Mouse (Mus musculus) spleen, adult 2 months (tissue): ENCODE data around the gene Nxpe4. TPM values are rescaled to one million over a fixed set of nuclear protein-coding genes. Genes with fewer than 3 reads are reported as not detected.

Source experiments
- DNase-seq, 2 experiments: peaks; one replicate each; pipeline versions ENCODE4 v3.0.0 to v3.0.0-alpha.2; 2012 to 2021; ENCODE audit warnings: low spot score in 2 of 2, low read depth in 1 of 2
- H3K27ac ChIP-seq: fragments of 200-500 bp; 2 replicates; pipeline ENCODE4 v1.5.1; 2012; ENCODE audit warnings: low read length, inconsistent platforms; ENCODE audit not compliant: insufficient read depth
- H3K27me3 ChIP-seq: fragments of 200-500 bp; 2 replicates; pipeline ENCODE4 v1.6.1; 2012; ENCODE audit warnings: mild to moderate bottlenecking, moderate library complexity, low read length, inconsistent platforms; ENCODE audit not compliant: control insufficient read depth, insufficient read depth
- H3K36me3 ChIP-seq: fragments of 200-500 bp; 2 replicates; pipeline ENCODE4 v1.6.1; 2012; ENCODE audit warnings: mild to moderate bottlenecking, low read length, inconsistent platforms; ENCODE audit not compliant: control insufficient read depth, insufficient read depth
- H3K4me1 ChIP-seq: fragments of 200-500 bp; 2 replicates; pipeline ENCODE4 v1.6.1; 2011; ENCODE audit warnings: inconsistent platforms; ENCODE audit not compliant: control insufficient read depth, insufficient read depth, insufficient read length
- H3K4me3 ChIP-seq: fragments of 200-500 bp; 2 replicates; pipeline ENCODE4 v1.5.1; 2011; ENCODE audit warnings: mild to moderate bottlenecking, inconsistent platforms; ENCODE audit not compliant: insufficient read depth, insufficient read length; ENCODE audit errors: extremely low read depth
- CTCF ChIP-seq: fragments of 200-500 bp; IDR thresholded peaks from 2 replicates; pipeline ENCODE4 v1.5.1; 2011; ENCODE audit warnings: mild to moderate bottlenecking, inconsistent platforms; ENCODE audit not compliant: insufficient read depth, insufficient read length, insufficient replicate concordance; ENCODE audit errors: extremely low read depth
- POLR2A ChIP-seq: fragments of 200-500 bp; IDR thresholded peaks from 2 replicates; pipeline ENCODE4 v1.6.1; 2011; ENCODE audit warnings: low read depth, low read length, inconsistent platforms
- WGBS: fragments of 180-500 bp; shearing (Covaris S2); methylation state at CpG from one replicate; pipeline ENCODE4 v1.1.7; 2018; 5-methylcytosine and 5-hydroxymethylcytosine counted together
- polyA plus RNA-seq: library from polyadenylated mRNA; depleted of rRNA; stranded (reverse); fragments of >200 nt; gene quantifications from 2 replicates; pipeline ENCODE4 v1.2.3, GENCODE M21; 2012

Nxpe4 gene
- polyA plus RNA-seq, 1 experiment: 1.4 TPM

DNA sequence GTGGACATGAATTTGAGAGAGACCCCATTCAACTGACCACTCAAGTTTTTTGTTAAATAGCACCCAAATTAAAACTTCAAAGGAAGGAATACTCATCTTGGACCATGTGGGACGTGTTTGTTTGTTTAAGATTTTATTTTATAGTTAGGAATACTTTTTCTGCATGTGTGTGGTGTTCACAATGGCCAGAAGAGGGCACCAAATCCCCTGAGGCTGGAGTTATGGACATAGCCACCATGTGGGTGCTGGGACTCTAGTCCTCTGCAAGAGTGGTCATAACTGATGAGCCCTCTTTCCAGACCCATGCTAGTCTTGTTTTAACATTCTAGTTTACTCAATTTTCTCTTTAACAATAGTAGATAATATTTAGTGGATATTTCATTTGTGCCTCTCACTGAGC, 14.9 kb downstream of the Nxpe4 start:
- Histone ChIP-seq H3K36me3 (no peaks in the 10 kb centered on the region), H3K4me1 (no peaks in the 10 kb centered on the region), H3K27me3 (no peaks in the 10 kb centered on the region), H3K4me3 (no peak overlapping the region), H3K27ac (no peak overlapping the region)
- TF ChIP-seq POLR2A (no peak), CTCF (peak; percentile 1; the same call in 1 of the 2 replicates)
- WGBS: 42% methylated on average over 1 of the region's 1 CpGs
- DNase-seq: no peak

GRCm38 (mm10) chr9:48181300-48181699, 19.5 kb downstream of the Nxpe4 start:
- TF ChIP-seq CTCF (no peak), POLR2A (no peak)
- DNase-seq: no peak
- no peaks in the 10 kb centered on the region for H3K27me3 ChIP-seq
- H3K27ac ChIP-seq: no peak overlapping the region
- H3K4me1 ChIP-seq: no peaks in the 10 kb centered on the region
- H3K4me3 ChIP-seq: no peak overlapping the region
- 85% methylated on average over 7 of the region's 7 CpGs for WGBS
- no peaks in the 10 kb centered on the region for H3K36me3 ChIP-seq

- DNase-seq: no peak
- no peak for TF ChIP-seq CTCF
- TF ChIP-seq POLR2A: no peak
- WGBS: 82% methylated on average over 7 of the region's 7 CpGs
- no peaks in the 10 kb centered on the region for H3K27me3 ChIP-seq
- no peaks in the 10 kb centered on the region for H3K4me1 ChIP-seq
- H3K27ac ChIP-seq: no peak overlapping the region
- no peak overlapping the region for H3K4me3 ChIP-seq
- H3K36me3 ChIP-seq: no peaks in the 10 kb centered on the region
Measured at GRCm38 (mm10) chr9:48182718-48183414, 21.0 kb downstream of the Nxpe4 start.

DNA sequence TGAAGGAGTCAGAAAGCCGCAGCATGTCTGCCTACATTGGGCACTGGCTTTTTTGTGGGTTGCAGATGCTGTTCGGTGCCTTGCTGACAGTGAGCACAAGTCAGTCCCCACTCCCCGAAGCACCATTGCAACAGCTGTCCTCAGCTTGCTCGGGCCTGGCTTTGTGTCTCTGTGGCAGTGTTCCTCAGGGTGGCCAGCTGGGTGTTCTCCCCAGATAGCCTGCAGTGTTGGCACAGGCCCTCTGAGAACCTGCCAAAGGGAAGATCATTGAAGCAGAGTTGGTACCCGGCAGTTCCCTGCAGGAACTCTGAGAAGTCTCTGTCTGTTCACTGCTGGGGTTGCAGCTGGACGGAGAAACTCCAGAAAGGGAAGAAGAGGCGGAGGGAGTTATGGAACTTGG, 22.5 kb downstream of the Nxpe4 start:
- no peak overlapping the region for H3K4me3 ChIP-seq
- TF ChIP-seq CTCF: no peak
- no peak for TF ChIP-seq POLR2A
- H3K36me3 ChIP-seq: no peaks in the 10 kb centered on the region
- no peak overlapping the region for H3K27ac ChIP-seq
- H3K4me1 ChIP-seq: no peaks in the 10 kb centered on the region
- no peak for DNase-seq
- H3K27me3 ChIP-seq: no peaks in the 10 kb centered on the region
- 84% methylated on average over 7 of the region's 7 CpGs for WGBS

GRCm38 (mm10) chr9:48188854-48189253, 27.0 kb downstream of the Nxpe4 start:
- 80% methylated on average over 6 of the region's 6 CpGs for WGBS
- no peaks in the 10 kb centered on the region for H3K4me1 ChIP-seq
- no peaks in the 10 kb centered on the region for H3K27me3 ChIP-seq
- no peak for TF ChIP-seq CTCF
- no peak for TF ChIP-seq POLR2A
- H3K27ac ChIP-seq: no peak overlapping the region
- no peak for DNase-seq
- no peak overlapping the region for H3K4me3 ChIP-seq
- H3K36me3 ChIP-seq: no peaks in the 10 kb centered on the region

DNA sequence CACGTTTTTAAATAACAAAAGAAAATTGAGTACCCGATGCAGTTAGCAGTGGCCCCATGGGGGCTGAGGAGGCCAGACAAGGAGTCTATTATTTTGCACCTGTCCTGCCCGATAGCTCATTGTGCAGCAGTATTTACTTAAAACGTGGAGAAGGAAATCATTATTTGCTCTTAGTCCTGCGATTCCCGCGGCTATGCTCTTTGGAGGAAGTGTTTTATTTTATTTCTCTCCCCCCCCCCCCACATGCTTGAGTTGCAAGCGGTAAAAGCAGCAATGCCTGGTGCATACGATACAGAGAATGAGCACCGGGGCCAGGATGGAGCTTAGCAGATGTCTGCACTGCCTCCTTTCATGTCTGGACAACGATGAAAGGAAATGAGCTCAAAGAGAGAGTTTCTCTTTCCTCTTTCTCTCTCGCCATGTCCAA, 35.6 kb downstream of the Nxpe4 start:
- no peak for DNase-seq
- Histone ChIP-seq H3K36me3 (no peaks in the 10 kb centered on the region), H3K4me3 (no peak overlapping the region), H3K4me1 (no peaks in the 10 kb centered on the region), H3K27me3 (no peaks in the 10 kb centered on the region; the same call in 1 of the 2 replicates), H3K27ac (no peak overlapping the region)
- WGBS: 78% methylated on average over 12 of the region's 12 CpGs
- TF ChIP-seq POLR2A (no peak), CTCF (no peak)

- H3K4me1 ChIP-seq: no peaks in the 10 kb centered on the region
- no peaks in the 10 kb centered on the region for H3K27me3 ChIP-seq
- no peak overlapping the region for H3K4me3 ChIP-seq
- TF ChIP-seq CTCF (no peak), POLR2A (no peak)
- no peaks in the 10 kb centered on the region for H3K36me3 ChIP-seq
- no peak overlapping the region for H3K27ac ChIP-seq
- WGBS: 84% methylated on average over 6 of the region's 6 CpGs
- DNase-seq: no peak
Measured at GRCm38 (mm10) chr9:48210970-48211369, 49.1 kb downstream of the Nxpe4 start.
